Mouse (Mus musculus) bone marrow macrophage, adult 2 months (primary cell): ENCODE results near the gene Mrpl47.

ENCODE experiments used
- CTCF ChIP-seq: IDR thresholded peaks from 2 replicates; pipeline ENCODE4 v1.5.1; 2012; ENCODE audit warnings: low read depth, mild to moderate bottlenecking, low read length, moderate library complexity
- POLR2A ChIP-seq: IDR thresholded peaks from 2 replicates; pipeline ENCODE4 v1.6.1; 2012; ENCODE audit warnings: mild to moderate bottlenecking, low read depth, low read length, borderline replicate concordance

- TF ChIP-seq POLR2A (no peak), CTCF (no peak)
Observed at GRCm38 (mm10) chr3:32737172-32737655, at the start of gene Mrpl47.
